Mouse (Mus musculus) kidney, embryonic 16.5 days (tissue): ENCODE measurements around the gene Hs6st3. TPM values are rescaled to one million over a fixed set of nuclear protein-coding genes. Genes with fewer than 3 reads are reported as not detected.

Experiments
- ATAC-seq: fragments of 200-750 bp; cut with Nextera tagmentation; 2 replicates; pipeline ENCODE4 v1.8.0; 2017; ENCODE audit warnings: moderate TSS enrichment; ENCODE audit not compliant: low FRiP score, low TSS enrichment
- H3K27ac ChIP-seq: fragments of 300-500 bp; sonication (generic); 2 replicates; pipeline ENCODE4 v1.5.1; 2014; ENCODE audit warnings: low read length
- H3K27me3 ChIP-seq: fragments of 300-500 bp; sonication (generic); 2 replicates; pipeline ENCODE4 v1.6.1; 2014; ENCODE audit warnings: low read length, control low read depth, mixed read lengths; ENCODE audit not compliant: insufficient read depth
- H3K36me3 ChIP-seq: fragments of 300-500 bp; sonication (generic); 2 replicates; pipeline ENCODE4 v1.6.1; 2014; ENCODE audit warnings: low read length, control low read depth, mixed read lengths; ENCODE audit not compliant: insufficient read depth
- H3K4me1 ChIP-seq: fragments of 300-500 bp; sonication (generic); 2 replicates; pipeline ENCODE4 v1.6.1; 2014; ENCODE audit warnings: low read length, control low read depth, mixed read lengths; ENCODE audit not compliant: insufficient read depth
- H3K4me2 ChIP-seq: fragments of 300-500 bp; sonication (generic); replicated peaks from 2 replicates; pipeline ENCODE4 v1.6.1; 2014; ENCODE audit warnings: low read depth, low read length
- H3K4me3 ChIP-seq: fragments of 300-500 bp; sonication (generic); 2 replicates; pipeline ENCODE4 v1.5.1; 2014; ENCODE audit warnings: mild to moderate bottlenecking, low read length
- H3K9ac ChIP-seq: fragments of 300-500 bp; sonication (generic); replicated peaks from 2 replicates; pipeline ENCODE4 v1.6.1; 2014; ENCODE audit warnings: low read length
- H3K9me3 ChIP-seq: fragments of 300-500 bp; sonication (generic); 2 replicates; pipeline ENCODE4 v1.6.1; 2016; ENCODE audit warnings: low read length, control low read depth
- WGBS: fragments of 180-500 bp; shearing (Covaris S2); extraction: QIAGEN DNeasy Blood & Tissue Kit; methylation state at CpG from one replicate; pipeline ENCODE4 v1.1.7; 2014; 5-methylcytosine and 5-hydroxymethylcytosine counted together
- polyA plus RNA-seq: library from polyadenylated mRNA; unstranded; fragments of >200 nt; fragmentation: Nextera tagmentation; extraction: Ambion mirVana; gene quantifications from 2 replicates; pipeline ENCODE4 v1.2.1, GENCODE M21; 2015

Gene Hs6st3
- polyA plus RNA-seq, 1 experiment from 2014 or later = 0.09 TPM

DNA sequence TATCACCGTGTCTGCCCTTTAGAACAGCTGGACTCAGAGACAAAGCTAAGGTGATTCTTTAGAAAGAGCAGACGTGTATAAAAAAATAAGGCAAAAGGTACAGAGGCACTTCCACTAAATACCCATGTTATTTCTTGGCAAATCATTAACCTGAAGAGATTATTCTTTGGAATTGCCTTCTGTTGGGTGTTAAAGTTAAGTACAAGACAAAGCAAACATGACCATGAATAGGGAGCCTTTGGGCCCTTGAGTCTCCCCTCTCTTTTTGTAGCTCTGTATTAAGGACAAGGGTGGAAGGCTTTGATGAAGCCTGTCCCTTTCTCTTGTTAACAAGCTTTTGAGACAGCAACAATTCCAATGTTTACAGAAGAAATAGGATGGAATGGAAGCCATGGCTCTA is 241.2 kb downstream of the Hs6st3 start:
- Histone ChIP-seq H3K4me2 (no peak overlapping the region), H3K27me3 (no peaks in the 10 kb centered on the region), H3K9ac (no peak overlapping the region), H3K4me1 (no peaks in the 10 kb centered on the region), H3K4me3 (no peak overlapping the region), H3K9me3 (peaks cover 6% of the 10 kb centered on the region), H3K27ac (no peak overlapping the region), H3K36me3 (no peaks in the 10 kb centered on the region)
- ATAC-seq = 0 out of 2 replicates have a peak, but pooled peaks have one; percentile 51
- WGBS = 83% methylated on average over 2 of the region's 2 CpGs

DNA sequence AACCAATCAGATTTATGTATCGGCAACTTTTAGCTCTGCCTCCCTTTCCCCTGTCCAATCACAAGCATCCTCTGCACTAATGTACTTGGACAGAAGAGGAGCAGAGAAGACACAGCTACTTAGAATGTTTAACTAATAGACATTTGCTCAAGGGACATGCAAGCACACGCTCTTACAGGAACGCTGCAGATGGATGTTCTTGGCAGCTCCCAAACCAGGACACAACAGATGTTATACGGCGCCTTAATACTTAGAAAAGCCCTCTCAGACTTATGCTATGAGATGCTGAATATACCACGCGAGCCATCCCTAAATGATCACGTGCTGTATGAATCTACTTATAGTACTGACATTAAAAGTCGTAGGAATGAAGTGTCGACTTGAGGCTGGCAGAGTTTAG is 263.5 kb downstream of the Hs6st3 start:
- no peak overlapping the region for H3K4me2 ChIP-seq
- no peak overlapping the region for H3K4me3 ChIP-seq
- H3K27ac ChIP-seq = no peak overlapping the region
- H3K9ac ChIP-seq = no peak overlapping the region
- WGBS = 92% methylated on average over 10 of the region's 10 CpGs
- H3K9me3 ChIP-seq = no peaks in the 10 kb centered on the region
- H3K36me3 ChIP-seq = no peaks in the 10 kb centered on the region
- no peaks in the 10 kb centered on the region for H3K27me3 ChIP-seq
- ATAC-seq = no peak
- H3K4me1 ChIP-seq = no peaks in the 10 kb centered on the region

DNA sequence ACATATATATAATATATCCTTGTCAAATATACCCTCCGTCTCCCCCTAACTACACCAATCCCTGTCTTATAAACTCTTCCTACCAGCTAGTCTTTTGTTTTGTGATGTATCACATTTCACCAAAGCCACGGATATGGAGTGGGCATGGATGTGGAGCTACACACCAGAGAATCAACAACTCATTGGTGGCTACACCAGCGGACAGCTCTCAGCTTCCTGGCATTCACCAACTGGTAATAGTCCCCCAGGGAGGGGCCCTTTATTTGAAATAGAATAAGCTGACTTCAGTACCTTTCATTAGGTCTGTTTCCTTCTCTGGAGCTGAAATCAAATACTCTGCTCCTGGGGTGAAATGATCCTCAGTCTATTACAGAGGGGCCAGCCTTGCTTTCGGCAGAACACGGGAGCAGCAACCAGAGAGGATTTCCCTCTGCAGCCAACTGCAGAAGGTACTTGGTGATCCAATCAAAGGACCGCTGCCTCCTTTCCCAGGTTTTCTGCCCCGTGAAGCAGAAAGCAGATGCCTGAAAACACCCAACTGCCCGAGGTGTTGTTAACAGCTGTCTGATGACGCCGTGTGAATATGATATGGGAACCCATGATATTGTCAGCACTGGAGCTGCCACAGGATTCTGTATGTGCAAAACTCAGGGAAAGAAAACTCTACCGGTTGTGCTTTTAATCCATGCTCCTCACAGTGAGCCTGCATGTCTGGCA is 271.4 kb downstream of the Hs6st3 start:
- peak; percentile 78; the same call in 1 of the 2 replicates for ATAC-seq
- WGBS = 33% methylated on average over 11 of the region's 11 CpGs

DNA sequence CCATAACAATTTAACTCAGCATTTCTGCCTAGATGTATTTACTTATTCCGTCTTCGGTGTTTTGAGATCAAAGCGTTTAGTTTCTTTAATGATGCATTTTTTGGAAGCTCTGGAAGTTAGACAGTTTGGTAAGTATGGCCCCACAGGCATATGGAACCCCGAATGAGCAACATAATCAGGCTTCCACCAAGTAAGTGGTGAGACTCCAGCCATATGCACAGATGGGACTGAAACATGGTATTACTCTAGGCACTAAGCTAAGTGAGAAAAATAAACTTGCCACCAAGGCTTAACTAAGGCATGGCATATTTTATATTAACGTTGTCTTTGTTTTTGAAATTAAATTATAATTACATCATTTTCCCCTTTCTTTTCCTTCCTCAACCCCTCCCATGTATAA is 284.8 kb downstream of the Hs6st3 start:
- ATAC-seq = no peak
- WGBS = 91% methylated on average over 5 of the region's 5 CpGs
- H3K9me3 ChIP-seq = no peaks in the 10 kb centered on the region
- no peaks in the 10 kb centered on the region for H3K27me3 ChIP-seq
- H3K4me3 ChIP-seq = no peak overlapping the region
- H3K9ac ChIP-seq = no peak overlapping the region
- H3K4me2 ChIP-seq = no peak overlapping the region
- H3K36me3 ChIP-seq = no peaks in the 10 kb centered on the region
- H3K4me1 ChIP-seq = no peaks in the 10 kb centered on the region
- H3K27ac ChIP-seq = no peak overlapping the region

More for the DNA sequence above, 271.4 kb downstream of the Hs6st3 start:
- no peaks in the 10 kb centered on the region for H3K4me1 ChIP-seq
- H3K27me3 ChIP-seq = no peaks in the 10 kb centered on the region
- H3K36me3 ChIP-seq = no peaks in the 10 kb centered on the region
- no peak overlapping the region for H3K4me3 ChIP-seq
- peak overlapping the region; percentile 26; the same call in 1 of the 2 replicates for H3K4me2 ChIP-seq
- no peaks in the 10 kb centered on the region for H3K9me3 ChIP-seq
- no peak overlapping the region for H3K9ac ChIP-seq
- H3K27ac ChIP-seq = no peak overlapping the region

DNA sequence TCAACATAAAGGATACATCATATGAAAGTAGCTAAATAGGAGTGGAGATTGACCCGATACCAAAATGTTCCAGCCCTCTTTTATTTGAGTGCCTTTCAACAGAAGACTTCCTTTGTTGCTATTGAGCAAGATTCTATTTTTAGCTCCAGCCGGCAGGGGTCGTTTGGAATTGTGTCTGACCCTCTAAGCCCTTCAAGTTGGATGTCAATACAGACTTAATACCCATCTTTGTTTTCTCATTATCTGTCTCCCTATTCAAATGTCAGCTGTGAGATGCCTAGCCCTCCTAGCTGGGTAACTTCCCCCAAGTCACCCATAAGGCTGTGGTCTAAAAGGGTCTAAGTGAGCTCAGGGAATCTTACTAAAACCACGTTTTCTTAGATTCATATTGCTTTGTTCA is 312.3 kb downstream of the Hs6st3 start:
- no peaks in the 10 kb centered on the region for H3K36me3 ChIP-seq
- ATAC-seq = no peak
- no peak overlapping the region for H3K27ac ChIP-seq
- no peak overlapping the region for H3K4me2 ChIP-seq
- H3K27me3 ChIP-seq = no peaks in the 10 kb centered on the region
- 42% methylated on average over 4 of the region's 4 CpGs for WGBS
- H3K4me1 ChIP-seq = no peaks in the 10 kb centered on the region
- H3K9me3 ChIP-seq = no peaks in the 10 kb centered on the region
- H3K9ac ChIP-seq = no peak overlapping the region
- no peak overlapping the region for H3K4me3 ChIP-seq

DNA sequence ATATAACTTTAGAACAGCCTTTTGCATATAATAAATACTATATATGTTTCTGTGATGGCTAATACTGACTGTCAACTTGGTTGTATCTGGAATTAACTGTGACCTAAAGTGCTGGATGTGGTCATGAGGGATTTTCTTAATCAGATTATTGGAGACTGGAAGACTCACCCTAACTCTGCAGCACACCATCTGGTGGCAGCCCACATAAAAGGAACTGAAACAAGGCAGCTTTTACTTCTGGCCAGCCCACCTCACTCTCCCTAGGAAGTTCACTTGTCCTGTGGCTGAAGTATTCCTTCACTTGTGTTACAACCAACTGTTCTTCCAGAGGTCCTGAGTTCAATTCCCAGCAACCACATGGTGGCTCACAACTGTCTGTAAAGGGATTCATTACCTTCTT is 313.5 kb downstream of the Hs6st3 start:
- no peak overlapping the region for H3K27ac ChIP-seq
- H3K9ac ChIP-seq = no peak overlapping the region
- H3K27me3 ChIP-seq = no peaks in the 10 kb centered on the region
- H3K9me3 ChIP-seq = no peaks in the 10 kb centered on the region
- no peak overlapping the region for H3K4me3 ChIP-seq
- H3K4me2 ChIP-seq = no peak overlapping the region
- no peak for ATAC-seq
- no peaks in the 10 kb centered on the region for H3K4me1 ChIP-seq
- H3K36me3 ChIP-seq = no peaks in the 10 kb centered on the region

DNA sequence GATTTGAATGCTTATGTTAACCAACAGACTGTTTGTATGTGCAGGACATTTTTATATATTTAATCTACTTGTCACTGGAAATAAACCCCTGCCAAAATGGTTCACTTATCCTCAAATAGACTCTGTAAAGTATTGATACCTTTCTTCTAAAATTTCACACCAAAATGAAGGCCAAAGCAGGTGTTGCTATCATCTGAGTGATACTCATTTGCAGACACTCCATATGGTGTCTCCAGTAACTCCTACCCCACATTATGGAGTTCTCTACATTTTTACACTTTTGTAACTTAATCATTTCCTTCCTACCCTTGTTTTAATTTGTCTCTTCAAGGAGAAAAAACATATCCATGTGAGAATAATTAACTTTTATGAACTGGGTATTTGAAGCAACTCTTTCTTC is 314.2 kb downstream of the Hs6st3 start:
- H3K9ac ChIP-seq = no peak overlapping the region
- no peaks in the 10 kb centered on the region for H3K27me3 ChIP-seq
- ATAC-seq = no peak

DNA sequence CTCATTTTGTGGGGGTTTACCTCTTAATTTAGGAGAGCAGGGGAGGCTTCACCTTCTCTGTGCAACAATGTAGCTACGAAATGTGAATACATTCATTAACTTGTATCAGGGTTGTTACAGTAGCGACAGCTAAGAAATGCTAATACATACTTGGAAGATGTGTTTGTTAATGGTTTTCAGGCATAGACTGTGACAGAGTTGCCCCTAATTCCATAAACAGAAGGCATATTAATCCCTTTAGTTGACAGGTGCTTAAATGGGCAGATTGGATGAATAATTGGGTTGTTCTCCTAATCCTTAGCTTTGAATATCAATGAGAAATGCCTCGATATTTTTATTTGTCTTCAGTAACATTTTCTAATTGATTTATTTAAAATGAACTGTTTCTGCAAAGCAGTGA is 314.7 kb downstream of the Hs6st3 start:
- no peaks in the 10 kb centered on the region for H3K4me1 ChIP-seq
- no peak overlapping the region for H3K9ac ChIP-seq
- no peaks in the 10 kb centered on the region for H3K27me3 ChIP-seq
- no peak overlapping the region for H3K27ac ChIP-seq
- H3K36me3 ChIP-seq = no peaks in the 10 kb centered on the region
- H3K9me3 ChIP-seq = no peaks in the 10 kb centered on the region
- ATAC-seq = no peak
- H3K4me2 ChIP-seq = no peak overlapping the region
- no peak overlapping the region for H3K4me3 ChIP-seq
- 90% methylated on average over 3 of the region's 3 CpGs for WGBS

More for the DNA sequence above, 314.2 kb downstream of the Hs6st3 start:
- Histone ChIP-seq H3K9me3 (no peaks in the 10 kb centered on the region), H3K4me3 (no peak overlapping the region), H3K36me3 (no peaks in the 10 kb centered on the region), H3K4me1 (no peaks in the 10 kb centered on the region), H3K27ac (no peak overlapping the region), H3K4me2 (no peak overlapping the region)

DNA sequence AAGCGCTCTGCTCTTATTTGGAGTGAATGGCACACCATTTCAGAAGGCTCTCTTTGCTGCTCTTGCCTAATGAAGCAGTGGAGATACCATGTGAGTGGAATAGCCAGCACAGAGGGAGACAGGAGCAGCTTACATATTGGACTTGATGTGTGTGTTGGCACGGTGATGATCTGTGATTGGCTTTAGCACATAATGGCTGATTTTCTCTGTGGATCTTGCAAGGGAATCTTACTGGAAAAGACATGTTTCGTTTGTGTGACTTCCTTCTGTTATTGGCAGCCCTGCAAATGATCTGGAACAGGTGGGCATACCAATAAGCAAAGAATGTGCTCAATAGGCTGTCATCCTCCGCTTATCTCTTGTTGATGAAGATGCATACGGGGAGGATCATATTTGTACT is 326.2 kb downstream of the Hs6st3 start:
- no peaks in the 10 kb centered on the region for H3K9me3 ChIP-seq
- ATAC-seq = no peak
- no peak overlapping the region for H3K4me2 ChIP-seq
- no peak overlapping the region for H3K9ac ChIP-seq
- H3K4me3 ChIP-seq = no peak overlapping the region
- 87% methylated on average over 5 of the region's 5 CpGs for WGBS
- H3K27ac ChIP-seq = no peak overlapping the region
- no peaks in the 10 kb centered on the region for H3K36me3 ChIP-seq
- H3K27me3 ChIP-seq = no peaks in the 10 kb centered on the region
- H3K4me1 ChIP-seq = no peaks in the 10 kb centered on the region

DNA sequence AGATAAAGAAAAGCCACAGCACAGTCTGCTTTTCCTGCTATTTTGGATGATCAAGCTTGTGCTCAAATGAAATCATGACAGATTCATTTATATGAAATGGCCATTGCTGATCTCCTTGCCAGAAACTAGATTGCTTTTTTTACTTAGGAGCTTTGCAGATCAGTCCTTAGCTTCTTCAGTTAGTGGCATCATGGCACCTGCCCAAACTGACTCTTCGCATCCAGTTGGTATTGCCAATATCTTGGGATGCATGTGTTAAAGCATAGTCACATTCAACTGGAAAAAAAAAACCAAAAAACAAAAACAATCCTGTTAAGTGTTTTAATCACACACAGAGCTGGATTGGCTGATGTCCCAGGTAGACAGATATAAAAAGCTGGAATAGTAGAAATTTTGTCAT is 326.7 kb downstream of the Hs6st3 start:
- 100% methylated on average over 1 of the region's 1 CpGs for WGBS
- H3K9ac ChIP-seq = no peak overlapping the region
- no peaks in the 10 kb centered on the region for H3K27me3 ChIP-seq
- H3K27ac ChIP-seq = no peak overlapping the region
- H3K4me1 ChIP-seq = no peaks in the 10 kb centered on the region
- ATAC-seq = no peak
- no peaks in the 10 kb centered on the region for H3K36me3 ChIP-seq
- H3K4me3 ChIP-seq = no peak overlapping the region
- no peak overlapping the region for H3K4me2 ChIP-seq
- H3K9me3 ChIP-seq = no peaks in the 10 kb centered on the region
